Mouse (Mus musculus) cerebellum, adult 2 months (tissue): ENCODE results near the gene Tmem178b. TPM values are rescaled to one million over a fixed set of nuclear protein-coding genes. Genes with fewer than 3 reads are reported as not detected.

Experiments
- DNase-seq, 2 experiments: peaks; one replicate each; pipeline ENCODE4 v3.0.0; 2021
- H3K27ac ChIP-seq: fragments of 200-500 bp; 2 replicates; pipeline ENCODE4 v1.5.1; 2012; ENCODE audit warnings: low read length, control low read depth, inconsistent platforms; ENCODE audit not compliant: insufficient read depth
- H3K27me3 ChIP-seq: fragments of 200-500 bp; 2 replicates; pipeline ENCODE4 v1.6.1; 2012; ENCODE audit warnings: inconsistent platforms, mild to moderate bottlenecking, low read length, moderate library complexity; ENCODE audit not compliant: control insufficient read depth, insufficient read depth
- H3K4me1 ChIP-seq: fragments of 200-500 bp; 2 replicates; pipeline ENCODE4 v1.6.1; 2011; ENCODE audit warnings: low read length; ENCODE audit not compliant: control insufficient read depth, insufficient read depth
- H3K4me3 ChIP-seq: fragments of 200-500 bp; replicated peaks from 2 replicates; pipeline ENCODE3; 2011; ENCODE audit warnings: mild to moderate bottlenecking, low read depth, low read length, control low read depth; ENCODE audit not compliant: insufficient read depth
- CTCF ChIP-seq: fragments of 200-500 bp; IDR thresholded peaks from 2 replicates; pipeline ENCODE4 v1.5.1; 2011; ENCODE audit warnings: low read depth, mild to moderate bottlenecking, control low read depth, low read length, moderate library complexity, borderline replicate concordance; ENCODE audit not compliant: insufficient read depth
- POLR2A ChIP-seq: fragments of 200-500 bp; IDR thresholded peaks from 2 replicates; pipeline ENCODE4 v1.6.1; 2011; ENCODE audit warnings: low read length, control low read depth, borderline replicate concordance; ENCODE audit not compliant: insufficient read depth
- WGBS: fragments of 180-500 bp; shearing (Covaris S2); methylation state at CpG from one replicate; pipeline ENCODE4 v1.1.7; 2018; 5-methylcytosine and 5-hydroxymethylcytosine counted together
- polyA plus RNA-seq: library from polyadenylated mRNA; depleted of rRNA; stranded (reverse); fragments of >200 nt; gene quantifications from 2 replicates; pipeline ENCODE4 v1.2.3, GENCODE M21; 2012

Tmem178b gene
- polyA plus RNA-seq, 1 experiment, result 72.3 TPM

DNA sequence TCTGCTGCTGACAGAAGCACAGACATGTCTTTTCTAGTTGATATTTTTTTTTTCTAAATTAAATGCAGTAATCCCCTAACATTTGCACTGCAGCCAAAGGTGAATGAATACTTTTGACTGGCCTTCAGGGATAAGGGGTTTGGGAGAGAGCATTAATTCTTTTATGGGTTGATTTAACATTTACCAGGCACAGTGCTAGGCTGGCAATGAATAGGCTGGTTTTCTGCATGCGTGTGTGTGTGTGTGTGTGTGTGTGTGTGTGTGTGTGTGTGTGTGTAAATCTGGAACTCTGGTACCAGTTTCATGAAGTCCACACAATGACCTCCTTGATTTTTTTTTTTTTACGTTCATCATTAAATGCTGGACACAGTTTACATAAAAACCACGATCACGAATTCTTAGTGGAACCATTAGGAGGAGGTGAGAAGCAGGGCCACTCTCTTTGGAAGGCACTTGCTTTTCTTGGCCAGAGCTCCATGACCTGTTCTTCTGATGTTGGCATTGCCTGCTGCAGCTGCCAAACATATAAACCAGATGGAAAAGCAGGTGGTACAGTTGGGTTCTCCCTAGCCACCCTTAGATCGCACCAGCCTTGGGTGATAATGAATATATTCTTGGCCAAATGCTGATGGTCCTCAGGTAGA lies 203.7 kb downstream of the Tmem178b start:
- H3K4me3 ChIP-seq, result no peak overlapping the region
- DNase-seq, result no peak
- H3K27me3 ChIP-seq, result no peaks in the 10 kb centered on the region
- WGBS, result 80% methylated on average over 5 of the region's 5 CpGs
- TF ChIP-seq POLR2A, result no peak
- TF ChIP-seq CTCF, result no peak
- H3K27ac ChIP-seq, result no peak overlapping the region
- peaks cover 6% of the 10 kb centered on the region; the same call in 1 of the 2 replicates for H3K4me1 ChIP-seq

- no peaks in the 10 kb centered on the region for H3K27me3 ChIP-seq
- peaks cover 6% of the 10 kb centered on the region; the same call in 1 of the 2 replicates for H3K4me1 ChIP-seq
- DNase-seq, result no peak
- no peak overlapping the region for H3K4me3 ChIP-seq
- no peak overlapping the region for H3K27ac ChIP-seq
- 84% methylated on average over 3 of the region's 3 CpGs for WGBS
- no peak for TF ChIP-seq POLR2A
- TF ChIP-seq CTCF, result no peak
These were observed 205.3 kb downstream of the Tmem178b start for GRCm38 (mm10) chr6:40078353-40078752.

DNA sequence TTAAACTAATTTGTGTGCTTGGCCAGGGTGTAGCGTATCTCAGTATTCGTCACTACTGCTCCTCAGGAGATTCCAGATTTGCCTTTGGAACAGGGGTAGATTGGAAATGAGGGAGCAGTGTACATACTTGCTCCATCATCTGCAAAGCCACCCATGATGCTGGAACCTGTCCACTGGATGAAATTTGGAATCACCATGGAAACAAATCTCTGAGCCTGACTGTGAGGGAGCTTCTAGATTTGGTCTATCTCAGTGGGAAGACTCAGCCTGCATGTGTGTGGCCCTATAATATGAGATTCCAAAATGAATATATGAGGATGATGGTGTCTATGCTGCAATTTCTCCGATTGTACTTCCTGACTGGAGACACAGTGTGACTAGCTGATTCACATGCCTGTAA lies 210.7 kb downstream of the Tmem178b start:
- H3K27ac ChIP-seq, result no peak overlapping the region
- peaks cover 6% of the 10 kb centered on the region; the same call in 1 of the 2 replicates for H3K4me1 ChIP-seq
- 86% methylated on average over 3 of the region's 3 CpGs for WGBS
- H3K4me3 ChIP-seq, result no peak overlapping the region
- no peak for TF ChIP-seq POLR2A
- no peak for TF ChIP-seq CTCF
- no peak for DNase-seq
- no peaks in the 10 kb centered on the region for H3K27me3 ChIP-seq

DNA sequence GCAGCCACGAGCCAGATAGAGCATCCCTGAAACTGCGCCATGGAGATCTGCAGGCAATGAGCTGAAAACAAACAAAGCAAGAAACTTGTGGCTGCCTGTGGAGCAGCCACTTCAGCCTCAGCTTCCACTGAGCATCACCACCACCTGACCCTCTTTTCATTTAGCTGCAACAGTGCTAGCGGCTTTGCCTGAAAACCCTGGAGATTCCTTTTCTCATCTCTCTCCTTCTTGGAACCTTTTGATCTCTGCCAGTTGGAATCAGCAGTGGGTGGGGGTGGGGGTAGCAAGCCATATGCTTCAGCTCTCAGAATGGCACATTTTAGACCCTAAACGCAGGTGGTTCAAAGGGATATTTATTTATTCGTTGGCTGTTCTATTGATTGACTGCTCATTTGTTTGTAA lies 218.2 kb downstream of the Tmem178b start:
- H3K27me3 ChIP-seq, result no peaks in the 10 kb centered on the region
- peaks cover 16% of the 10 kb centered on the region for H3K4me1 ChIP-seq
- no peak overlapping the region for H3K27ac ChIP-seq
- TF ChIP-seq POLR2A, result no peak
- TF ChIP-seq CTCF, result no peak
- no peak overlapping the region for H3K4me3 ChIP-seq
- peak; percentile 30 to 43 for DNase-seq
- WGBS, result 7% methylated on average over 5 of the region's 5 CpGs

- no peak for DNase-seq
- Histone ChIP-seq H3K4me1 (peaks cover 9% of the 10 kb centered on the region; the same call in 1 of the 2 replicates), H3K27me3 (no peaks in the 10 kb centered on the region), H3K4me3 (no peak overlapping the region), H3K27ac (no peak overlapping the region)
- TF ChIP-seq POLR2A, result no peak
- no peak for TF ChIP-seq CTCF
- WGBS, result 95% methylated on average over 2 of the region's 2 CpGs
These were observed 225.4 kb downstream of the Tmem178b start for GRCm38 (mm10) chr6:40098498-40098897.

- WGBS, result 95% methylated on average over 4 of the region's 4 CpGs
- no peaks in the 10 kb centered on the region for H3K27me3 ChIP-seq
- DNase-seq, result no peak
- H3K4me3 ChIP-seq, result no peak overlapping the region
- H3K27ac ChIP-seq, result no peak overlapping the region
- no peak for TF ChIP-seq POLR2A
- TF ChIP-seq CTCF, result no peak
- peaks cover 13% of the 10 kb centered on the region; the same call in 1 of the 2 replicates for H3K4me1 ChIP-seq
These were observed 228.7 kb downstream of the Tmem178b start for GRCm38 (mm10) chr6:40101785-40102184.

DNA sequence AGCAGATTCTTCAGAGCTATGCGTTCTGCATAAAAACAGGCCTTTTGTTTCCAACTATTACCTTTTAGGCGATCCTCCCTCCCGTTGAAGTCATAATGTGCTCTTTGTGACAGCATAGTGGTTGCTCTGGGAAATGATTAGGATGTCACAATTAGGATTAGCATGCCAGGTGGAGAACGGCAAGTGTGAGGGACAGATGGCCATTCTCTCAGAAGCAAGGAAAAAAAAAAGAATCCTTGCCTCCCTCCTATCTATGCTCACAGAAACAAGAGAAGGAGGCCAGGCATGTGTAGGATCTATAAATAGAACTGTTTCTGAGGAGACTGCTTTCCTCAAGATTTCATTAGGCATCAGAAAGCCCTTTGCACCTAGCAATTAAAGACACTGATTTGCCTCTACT lies 229.8 kb downstream of the Tmem178b start:
- H3K27me3 ChIP-seq, result no peaks in the 10 kb centered on the region
- TF ChIP-seq CTCF, result no peak
- no peak for TF ChIP-seq POLR2A
- H3K4me1 ChIP-seq, result peaks cover 13% of the 10 kb centered on the region; the same call in 1 of the 2 replicates
- no peak overlapping the region for H3K27ac ChIP-seq
- DNase-seq, result peak; percentile 54 to 84
- no peak overlapping the region for H3K4me3 ChIP-seq
- WGBS, result 6% methylated on average over 4 of the region's 4 CpGs

GRCm38 (mm10) chr6:40110029-40110428 lies 237.0 kb downstream of the Tmem178b start:
- no peak for DNase-seq
- 95% methylated on average over 5 of the region's 5 CpGs for WGBS
- Histone ChIP-seq H3K4me3 (no peak overlapping the region), H3K27ac (no peak overlapping the region), H3K27me3 (no peaks in the 10 kb centered on the region), H3K4me1 (no peaks in the 10 kb centered on the region)
- TF ChIP-seq POLR2A (no peak), CTCF (no peak)
